ENCODE assay signal across 23 mouse cellular contexts in genomic region chrX:140601884-140602283, GRCm38 (mm10). TPM values are rescaled to one million over a fixed set of nuclear protein-coding genes. Genes with fewer than 3 reads are reported as not detected.
DNase-seq lines count a peak whose midpoint lies in the region; ATAC-seq and TF ChIP-seq lines count a peak whose summit lies in the region.
"Had no signal": no experiment of that assay in that cellular context is flagged by ENCODE, and none has a peak within 500 bp of the region (broad histone marks: within the 10 kb centered on the region; RNA-seq: fewer than 3 reads in every experiment).

No protein-coding gene starts in this region.

- no peak overlapping the region for H3K27ac ChIP-seq in stomach, postnatal 0 days (replicated peaks)

- H3K4me2 ChIP-seq in stomach, postnatal 0 days (replicated peaks; ENCODE audit: low read depth) = no peak overlapping the region

- peak; percentile 55; the same call in 1 of the 2 replicates for ATAC-seq in stomach, postnatal 0 days (ENCODE audit: low FRiP score, low TSS enrichment)
- ATAC-seq: activated CD4-positive, CD25-positive, alpha-beta regulatory T cell, adult 4 months; CD4-positive, CD25-positive, alpha-beta regulatory T cell, adult 4 months; Patski had no signal

- TF ChIP-seq EP300 in stomach, postnatal 0 days (optimal IDR thresholded peaks at IDR 0.05) = no peak

- H3K9ac ChIP-seq in stomach, postnatal 0 days (ENCODE audit: low read length) = no peak overlapping the region

- TF ChIP-seq CTCF in stomach, postnatal 0 days (IDR thresholded peaks at IDR 0.05; ENCODE audit: low read depth) = no peak

- WGBS in stomach, postnatal 0 days = 50% methylated on average over 3 of the region's 3 CpGs

- no peak overlapping the region for H3K4me3 ChIP-seq in stomach, postnatal 0 days (ENCODE audit: low read depth, low read length)

- H3K9me3 ChIP-seq in stomach, postnatal 0 days (ENCODE audit: control insufficient read depth, low read length) = no peaks in the 10 kb centered on the region
- H3K9me3 ChIP-seq: G1E had no signal

- no peaks in the 10 kb centered on the region for H3K4me1 ChIP-seq in stomach, postnatal 0 days (replicated peaks; ENCODE audit: control insufficient read depth, insufficient read depth)

- no peaks in the 10 kb centered on the region for H3K27me3 ChIP-seq in stomach, postnatal 0 days (ENCODE audit: control insufficient read depth, insufficient read depth, low read length)
- H3K27me3 ChIP-seq: CH12.LX had no signal

- H3K36me3 ChIP-seq in stomach, postnatal 0 days (ENCODE audit: control insufficient read depth, insufficient read depth, low read length) = no peaks in the 10 kb centered on the region
- H3K36me3 ChIP-seq: G1E had no signal

- peak; percentile 9 for DNase-seq in adrenal gland, postnatal 14 days
- DNase-seq in adrenal gland, postnatal 10 days = no peak
- peak; percentile 31 for DNase-seq in heart, adult 11 months
- no peak for DNase-seq in heart, adult 8-10 months (ENCODE audit: low spot score)
- DNase-seq in CD4-positive helper T cell, adult 2 months (ENCODE audit: low read depth, low spot score) = peak; percentile 1
- no peak for DNase-seq in stomach, postnatal 0 days (ENCODE audit: low spot score)
- no peak for DNase-seq in kidney, adult 11 months
- DNase-seq in right cerebral cortex, postnatal 14 days = no peak
- DNase-seq: adrenal gland, adult 2 months; adrenal gland, adult 8-10 months; adrenal gland, postnatal 25 days; adrenal gland, postnatal 36 days; B cell, adult 2 months; cerebellum, adult 11 months; cerebellum, adult 11-12 months; cerebellum, adult 18-20 months; cerebellum, adult 2 months; cerebellum, adult 8-10 months had no signal

RNA-seq across cellular contexts. Expression of gene Tsc22d3, which starts 1.4 kb away (rescaled TPM):
- total RNA-seq in adrenal gland, postnatal 14 days (2021) = 126 and 203 TPM in 2 replicates
- total RNA-seq in adrenal gland, postnatal 10 days (2021) = 100 to 1,000 TPM in 1 of 2 experiments, 10 to 100 TPM in 1; 89.8 to 171 TPM
- 100 to 1,000 TPM; 121 to 152 (median 126) TPM for total RNA-seq in heart, adult 8-10 months (2022)
- 69.7 and 77.3 TPM in 2 replicates for polyA plus RNA-seq in stomach, postnatal 0 days (2015; fragmentation: Nextera tagmentation; extraction: Ambion mirVana)

Comparison
In these comparisons a context has a peak if more than half of its experiments do, and no peak if none do; other contexts are left out.
1. DNase-seq: peak in adrenal gland, postnatal 14 days (single experiment), heart, adult 11 months (single experiment) and CD4-positive helper T cell, adult 2 months (single experiment); none in adrenal gland, postnatal 10 days (single experiment), heart, adult 8-10 months (single experiment), stomach, postnatal 0 days (single experiment), kidney, adult 11 months (single experiment) and right cerebral cortex, postnatal 14 days (single experiment).